Mouse (Mus musculus): ENCODE data around the gene Apbb2.

GRCm38 (mm10) chr5:66545573-66546141, 72.9 kb downstream of the Apbb2 start:
- no peak for TF ChIP-seq GATA1 (IDR thresholded peaks at IDR 0.05; ENCODE audit: borderline replicate concordance, low read length)
- no peak for TF ChIP-seq FLI1 (IDR thresholded peaks at IDR 0.05; ENCODE audit: low read length)
